Mouse (Mus musculus): ENCODE results near the gene Ercc6.

GRCm38 (mm10) chr14:32527211-32527610 is 13.9 kb downstream of the Ercc6 start:
- TF ChIP-seq CTCF (IDR thresholded peaks at IDR 0.05; ENCODE audit: low read depth) (no peak), EP300 (optimal IDR thresholded peaks at IDR 0.05) (no peak)

All from stomach, postnatal 0 days (tissue).